Mouse (Mus musculus): ENCODE data around the gene Fgfr2. TPM values are rescaled to one million over a fixed set of nuclear protein-coding genes. Genes with fewer than 3 reads are reported as not detected.
A peak's percentile ranks its signal among the peaks of the same experiment; 100 is the strongest.

The Fgfr2 gene
- polyA plus RNA-seq, 1 experiment from 2014 or later: 67.0 TPM

GRCm38 (mm10) chr7:130273265-130273664 is 2849.9 kb downstream of the Fgfr2 start:
- no peaks in the 10 kb centered on the region for H3K27me3 ChIP-seq (replicated peaks)
- ATAC-seq: peak; percentile 47
- no peaks in the 10 kb centered on the region for H3K36me3 ChIP-seq
- 10% methylated on average over 16 of the region's 16 CpGs for WGBS
- H3K4me3 ChIP-seq (replicated peaks): no peak overlapping the region
- H3K4me2 ChIP-seq (replicated peaks): peak overlapping the region; percentile 9; the same call in 1 of the 2 replicates
- H3K4me1 ChIP-seq (replicated peaks): peaks cover 7% of the 10 kb centered on the region; the same call in 1 of the 2 replicates
- no peaks in the 10 kb centered on the region for H3K9me3 ChIP-seq
- H3K9ac ChIP-seq: no peak overlapping the region
- H3K27ac ChIP-seq: no peak overlapping the region

DNA sequence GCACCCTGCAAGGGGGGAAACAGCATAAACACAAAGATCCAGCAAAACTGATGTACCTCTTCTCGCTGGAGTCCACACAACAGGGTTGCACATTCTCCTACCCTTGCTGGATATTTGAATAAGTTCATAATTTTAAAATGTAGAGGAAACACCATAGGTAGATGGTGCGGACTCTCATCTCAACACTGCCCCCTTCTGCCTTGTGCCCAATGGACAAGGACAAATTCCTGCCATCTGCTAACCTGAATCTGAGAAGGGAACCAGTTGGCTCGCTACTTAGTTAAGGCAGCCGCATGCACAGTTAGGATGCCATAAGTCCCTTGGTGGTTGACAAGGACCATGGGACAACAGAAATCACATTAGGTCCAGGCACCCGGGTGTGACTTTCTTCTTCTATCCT is 2852.3 kb downstream of the Fgfr2 start:
- ATAC-seq: no peak
- Histone ChIP-seq H3K4me2 (replicated peaks) (no peak overlapping the region), H3K36me3 (no peaks in the 10 kb centered on the region), H3K4me1 (replicated peaks) (peaks cover 6% of the 10 kb centered on the region), H3K4me3 (replicated peaks) (no peak overlapping the region), H3K9me3 (no peaks in the 10 kb centered on the region), H3K9ac (no peak overlapping the region), H3K27me3 (replicated peaks) (no peaks in the 10 kb centered on the region), H3K27ac (no peak overlapping the region)
- 89% methylated on average over 5 of the region's 5 CpGs for WGBS

DNA sequence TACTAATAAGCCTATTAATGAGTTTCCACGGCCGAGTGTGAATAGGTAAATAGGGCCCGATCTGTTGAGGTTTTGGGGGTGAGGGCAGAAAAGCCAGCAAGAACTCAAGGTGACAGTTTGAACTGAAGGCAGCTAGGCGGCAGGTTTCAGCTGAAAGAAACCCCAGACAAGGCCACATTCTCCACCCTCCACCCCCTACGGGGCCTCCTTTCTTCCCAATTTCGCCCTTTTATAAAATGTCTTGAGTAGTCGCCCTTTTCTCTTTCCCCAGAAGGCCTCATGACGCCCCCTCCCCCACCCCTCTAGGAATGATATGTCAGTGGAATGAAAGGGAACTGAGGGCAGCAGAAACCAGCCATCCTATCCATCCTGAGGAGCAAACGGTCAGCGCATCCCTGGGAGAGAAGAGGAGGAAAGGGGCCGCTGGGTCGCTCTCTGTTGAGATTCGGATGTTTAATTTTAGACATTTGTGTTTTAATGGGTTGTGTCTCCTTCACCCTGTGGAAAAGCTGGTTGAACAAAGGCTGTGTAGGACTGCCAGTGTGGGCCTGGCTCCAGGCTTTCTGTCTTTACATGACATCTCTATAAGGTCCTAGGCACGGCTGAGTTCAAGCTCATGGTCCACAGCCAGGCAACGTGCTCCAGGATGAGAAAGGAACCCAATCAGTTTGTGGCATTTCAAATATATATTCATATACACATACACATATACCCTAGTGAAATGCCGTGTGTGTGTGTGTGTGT is 2853.9 kb downstream of the Fgfr2 start:
- Histone ChIP-seq H3K4me2 (replicated peaks) (no peak overlapping the region), H3K36me3 (no peaks in the 10 kb centered on the region), H3K9ac (no peak overlapping the region), H3K27me3 (replicated peaks) (no peaks in the 10 kb centered on the region), H3K4me1 (replicated peaks) (peaks cover 6% of the 10 kb centered on the region), H3K27ac (no peak overlapping the region), H3K9me3 (no peaks in the 10 kb centered on the region), H3K4me3 (replicated peaks) (no peak overlapping the region)
- ATAC-seq: no peak
- 62% methylated on average over 16 of the region's 16 CpGs for WGBS

- 33% methylated on average over 5 of the region's 5 CpGs for whole genome bisulfite sequencing
- Histone ChIP-seq H3K9me3 (no peaks in the 10 kb centered on the region), H3K36me3 (no peaks in the 10 kb centered on the region), H3K4me2 (replicated peaks) (no peak overlapping the region), H3K27me3 (replicated peaks) (no peaks in the 10 kb centered on the region), H3K27ac (no peak overlapping the region), H3K9ac (no peak overlapping the region), H3K4me1 (replicated peaks) (no peaks in the 10 kb centered on the region; the same call in none of the 2 replicates), H3K4me3 (replicated peaks) (no peak overlapping the region)
- ATAC-seq: no peak
Observed at GRCm38 (mm10) chr7:130267099-130267498, 2856.1 kb downstream of the Fgfr2 start.

DNA sequence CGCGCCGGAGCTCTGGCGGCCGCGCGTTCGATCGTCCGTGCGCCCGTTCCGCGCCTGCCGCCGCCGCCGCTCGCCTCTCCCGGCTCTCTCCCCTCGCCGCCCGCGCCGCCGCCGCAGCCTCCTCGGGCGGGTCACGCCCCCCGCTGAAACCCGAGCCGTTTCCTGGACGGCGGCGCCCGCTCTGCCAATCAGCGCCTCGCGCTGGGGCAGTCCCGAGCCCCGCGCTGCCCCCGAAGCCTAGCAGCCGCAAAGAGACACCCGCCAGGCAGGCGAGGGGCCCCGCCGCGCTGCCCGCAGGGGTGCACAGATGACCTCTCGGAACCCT is 2857.0 kb downstream of the Fgfr2 start:
- peaks cover 9% of the 10 kb centered on the region for H3K4me1 ChIP-seq (replicated peaks)
- H3K4me2 ChIP-seq (replicated peaks): peak overlapping the region; percentile 89
- H3K9ac ChIP-seq: peak overlapping the region; percentile 84
- peak overlapping the region; percentile 83 for H3K4me3 ChIP-seq (replicated peaks)
- peak overlapping the region; percentile 88 for H3K27ac ChIP-seq
- H3K27me3 ChIP-seq (replicated peaks): no peaks in the 10 kb centered on the region
- peak; percentile 92 for ATAC-seq
- no peaks in the 10 kb centered on the region for H3K9me3 ChIP-seq
- H3K36me3 ChIP-seq: no peaks in the 10 kb centered on the region
- WGBS: under 1% methylated on average over 40 of the region's 52 CpGs

DNA sequence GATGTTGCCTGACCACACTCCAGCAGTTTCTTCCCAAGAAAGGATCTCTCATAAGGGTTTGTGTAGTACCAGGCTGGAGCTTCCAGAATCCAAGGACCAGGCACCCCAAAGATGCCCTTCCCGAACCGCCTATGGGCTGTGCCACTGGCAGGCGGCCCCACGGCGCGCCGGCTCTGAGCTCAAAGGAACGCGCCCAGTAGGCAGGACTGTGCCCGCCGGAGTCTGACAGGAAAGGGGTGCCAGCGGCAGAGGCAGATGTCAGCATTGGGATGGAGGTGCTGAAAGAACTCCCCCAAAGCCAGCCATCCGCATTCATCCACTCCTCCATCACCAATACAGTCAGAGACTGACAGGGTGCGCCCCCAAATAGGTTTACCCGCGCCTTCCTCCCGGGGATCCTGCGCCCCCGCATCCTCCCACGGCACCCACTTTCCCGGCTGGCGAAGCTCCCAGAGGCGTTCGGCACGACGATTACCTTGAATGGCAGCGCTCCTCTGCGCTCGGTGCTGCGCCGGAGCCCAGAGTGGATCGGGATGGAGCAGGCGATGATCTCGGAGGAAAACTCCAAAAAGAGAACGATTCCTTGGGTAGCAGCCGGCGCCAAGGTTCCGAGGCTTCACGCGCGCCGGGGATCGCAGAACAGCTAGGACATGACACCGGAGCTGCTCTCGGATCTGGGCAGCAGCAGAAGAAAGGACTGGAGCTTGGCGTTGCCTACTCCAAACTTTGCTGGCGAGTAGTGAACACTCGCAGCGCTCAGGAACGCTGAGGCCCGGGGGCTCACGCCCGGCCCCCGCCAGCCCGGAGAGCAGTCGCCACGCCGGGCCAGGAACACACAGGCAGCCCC is 2857.6 kb downstream of the Fgfr2 start:
- Histone ChIP-seq H3K9ac (peak overlapping the region; percentile 84), H3K4me1 (replicated peaks) (peaks cover 14% of the 10 kb centered on the region), H3K9me3 (no peaks in the 10 kb centered on the region), H3K4me3 (replicated peaks) (peak overlapping the region; percentile 83), H3K27me3 (replicated peaks) (no peaks in the 10 kb centered on the region), H3K4me2 (replicated peaks) (peak overlapping the region; percentile 89), H3K36me3 (no peaks in the 10 kb centered on the region), H3K27ac (peak overlapping the region; percentile 88)
- under 1% methylated on average over 58 of the region's 58 CpGs for WGBS
- peak; percentile 64 for ATAC-seq

- Histone ChIP-seq H3K27me3 (replicated peaks) (no peaks in the 10 kb centered on the region), H3K9me3 (no peaks in the 10 kb centered on the region), H3K4me2 (replicated peaks) (peak overlapping the region; percentile 89), H3K36me3 (no peaks in the 10 kb centered on the region), H3K27ac (peak overlapping the region; percentile 88), H3K4me1 (replicated peaks) (peaks cover 22% of the 10 kb centered on the region), H3K4me3 (replicated peaks) (peak overlapping the region; percentile 83), H3K9ac (peak overlapping the region; percentile 84)
- WGBS: under 1% methylated on average over 41 of the region's 41 CpGs
- ATAC-seq: peak; percentile 14
Observed at GRCm38 (mm10) chr7:130264616-130265318, 2858.4 kb downstream of the Fgfr2 start.

DNA sequence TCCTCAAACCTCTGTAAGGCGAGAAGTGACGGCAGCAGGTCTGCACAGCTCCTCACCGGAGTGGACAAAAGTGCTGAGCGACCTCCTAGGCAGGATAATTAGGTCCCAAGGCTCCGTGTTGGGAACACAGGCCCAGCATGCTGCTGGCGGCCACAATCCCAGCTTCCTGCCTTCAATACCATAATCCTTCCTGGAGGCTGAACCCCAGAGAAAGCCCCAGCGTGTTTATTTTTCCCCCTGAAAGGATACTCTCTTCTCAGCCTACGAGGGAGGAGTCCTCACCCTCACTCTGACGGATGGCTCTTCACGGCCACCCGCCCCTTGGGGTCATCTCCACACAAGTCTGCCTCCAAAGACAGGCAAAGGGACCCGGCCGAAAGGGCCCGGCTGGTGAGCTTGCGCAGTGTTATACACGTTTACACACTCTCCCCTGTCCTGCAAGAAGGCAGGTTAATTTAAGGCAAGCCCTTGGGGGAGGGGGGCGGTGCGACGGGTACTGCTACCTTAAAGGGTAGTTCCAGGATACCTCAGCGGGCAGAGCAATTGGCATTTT is 2859.3 kb downstream of the Fgfr2 start:
- ATAC-seq: no peak
- Histone ChIP-seq H3K36me3 (no peaks in the 10 kb centered on the region), H3K4me1 (replicated peaks) (peaks cover 31% of the 10 kb centered on the region), H3K27me3 (replicated peaks) (no peaks in the 10 kb centered on the region), H3K4me2 (replicated peaks) (peak overlapping the region; percentile 89), H3K4me3 (replicated peaks) (peak overlapping the region; percentile 83), H3K9ac (peak overlapping the region; percentile 84), H3K27ac (peak overlapping the region; percentile 88), H3K9me3 (no peaks in the 10 kb centered on the region)
- 4% methylated on average over 20 of the region's 20 CpGs for WGBS

DNA sequence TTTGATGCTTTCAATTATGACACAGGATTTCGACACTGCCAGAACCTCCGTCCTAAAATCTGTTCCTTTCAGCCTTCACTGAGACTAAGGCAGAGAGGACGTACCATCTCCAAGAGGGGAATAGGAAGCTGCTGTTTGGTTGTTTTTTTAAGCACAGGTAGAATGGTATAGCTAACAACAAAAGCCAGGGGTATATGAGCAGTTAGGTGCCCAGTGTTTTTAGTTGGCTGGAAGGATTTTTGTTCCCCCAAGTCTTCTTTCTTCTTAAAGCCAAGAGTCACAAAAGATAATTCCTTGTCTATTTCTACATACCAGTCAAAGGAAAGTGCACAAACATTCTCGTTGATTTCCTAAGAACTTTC is 2859.9 kb downstream of the Fgfr2 start:
- Histone ChIP-seq H3K9me3 (no peaks in the 10 kb centered on the region), H3K27ac (no peak overlapping the region), H3K36me3 (no peaks in the 10 kb centered on the region), H3K4me3 (replicated peaks) (peak overlapping the region; percentile 83), H3K9ac (peak overlapping the region; percentile 84), H3K27me3 (replicated peaks) (no peaks in the 10 kb centered on the region), H3K4me2 (replicated peaks) (peak overlapping the region; percentile 89), H3K4me1 (replicated peaks) (peaks cover 37% of the 10 kb centered on the region)
- no peak for ATAC-seq
- 24% methylated on average over 4 of the region's 4 CpGs for WGBS

GRCm38 (mm10) chr7:130262528-130263232 is 2860.5 kb downstream of the Fgfr2 start:
- H3K27me3 ChIP-seq (replicated peaks): no peaks in the 10 kb centered on the region
- no peak for ATAC-seq
- peak overlapping the region; percentile 84; the same call in 1 of the 2 replicates for H3K9ac ChIP-seq
- peak overlapping the region; percentile 89 for H3K4me2 ChIP-seq (replicated peaks)
- WGBS: 26% methylated on average over 17 of the region's 17 CpGs
- H3K27ac ChIP-seq: no peak overlapping the region
- no peaks in the 10 kb centered on the region for H3K36me3 ChIP-seq
- H3K4me3 ChIP-seq (replicated peaks): peak overlapping the region; percentile 83
- H3K9me3 ChIP-seq: no peaks in the 10 kb centered on the region
- H3K4me1 ChIP-seq (replicated peaks): peaks cover 38% of the 10 kb centered on the region

- H3K27ac ChIP-seq: no peak overlapping the region
- peaks cover 42% of the 10 kb centered on the region for H3K4me1 ChIP-seq (replicated peaks)
- H3K9me3 ChIP-seq: no peaks in the 10 kb centered on the region
- H3K36me3 ChIP-seq: no peaks in the 10 kb centered on the region
- H3K4me2 ChIP-seq (replicated peaks): peak overlapping the region; percentile 89
- peak overlapping the region; percentile 30 for H3K9ac ChIP-seq
- WGBS: 28% methylated on average over 17 of the region's 17 CpGs
- no peaks in the 10 kb centered on the region for H3K27me3 ChIP-seq (replicated peaks)
- H3K4me3 ChIP-seq (replicated peaks): peak overlapping the region; percentile 83
- no peak for ATAC-seq
Observed at GRCm38 (mm10) chr7:130261684-130262527, 2861.2 kb downstream of the Fgfr2 start.
